Mouse (Mus musculus): ENCODE results near the gene Fbxl14. TPM values are rescaled to one million over a fixed set of nuclear protein-coding genes. Genes with fewer than 3 reads are reported as not detected.
A peak's percentile ranks its signal among the peaks of the same experiment; 100 is the strongest.

The Fbxl14 gene
- polyA plus RNA-seq, 1 experiment, result 38.6 TPM

- TF ChIP-seq POLR2A (IDR thresholded peaks at IDR 0.05; ENCODE audit: low read depth, low read length) (no peak), CTCF (conservative IDR thresholded peaks at IDR 0.05; ENCODE audit: insufficient read depth, insufficient read length, low read depth, low read length) (no peak)
- no peak overlapping the region for H3K27ac ChIP-seq (ENCODE audit: insufficient read depth, low read depth, low read length)
- no peaks in the 10 kb centered on the region for H3K27me3 ChIP-seq (replicated peaks; ENCODE audit: control insufficient read depth, insufficient read depth, low read length)
- H3K4me3 ChIP-seq (ENCODE audit: insufficient read depth, low read depth, low read length), result no peak overlapping the region
- no peaks in the 10 kb centered on the region for H3K36me3 ChIP-seq (ENCODE audit: control insufficient read depth, insufficient read depth, low read length)
- H3K4me1 ChIP-seq (ENCODE audit: control insufficient read depth, insufficient read depth, low read length), result peaks cover 21% of the 10 kb centered on the region
- no peak for DNase-seq
- WGBS, result 74% methylated on average over 3 of the region's 3 CpGs
Observed at GRCm38 (mm10) chr6:119470777-119471176, 8.7 kb upstream of the Fbxl14 start.

GRCm38 (mm10) chr6:119472135-119472534, 7.3 kb upstream of the Fbxl14 start:
- Histone ChIP-seq H3K27ac (ENCODE audit: insufficient read depth, low read depth, low read length) (no peak overlapping the region), H3K36me3 (ENCODE audit: control insufficient read depth, insufficient read depth, low read length) (no peaks in the 10 kb centered on the region), H3K27me3 (replicated peaks; ENCODE audit: control insufficient read depth, insufficient read depth, low read length) (no peaks in the 10 kb centered on the region), H3K4me3 (ENCODE audit: insufficient read depth, low read depth, low read length) (no peak overlapping the region), H3K4me1 (ENCODE audit: control insufficient read depth, insufficient read depth, low read length) (peaks cover 16% of the 10 kb centered on the region)
- 23% methylated on average over 5 of the region's 5 CpGs for WGBS
- peak; percentile 83 for DNase-seq
- TF ChIP-seq CTCF (conservative IDR thresholded peaks at IDR 0.05; ENCODE audit: insufficient read depth, insufficient read length, low read depth, low read length) (peak; percentile 79), POLR2A (IDR thresholded peaks at IDR 0.05; ENCODE audit: low read depth, low read length) (no peak)

- Histone ChIP-seq H3K27ac (ENCODE audit: insufficient read depth, low read depth, low read length) (no peak overlapping the region), H3K27me3 (replicated peaks; ENCODE audit: control insufficient read depth, insufficient read depth, low read length) (no peaks in the 10 kb centered on the region), H3K4me1 (ENCODE audit: control insufficient read depth, insufficient read depth, low read length) (peaks cover 14% of the 10 kb centered on the region; the same call in 1 of the 2 replicates), H3K4me3 (ENCODE audit: insufficient read depth, low read depth, low read length) (no peak overlapping the region), H3K36me3 (ENCODE audit: control insufficient read depth, insufficient read depth, low read length) (no peaks in the 10 kb centered on the region)
- DNase-seq, result no peak
- TF ChIP-seq CTCF (conservative IDR thresholded peaks at IDR 0.05; ENCODE audit: insufficient read depth, insufficient read length, low read depth, low read length) (no peak), POLR2A (IDR thresholded peaks at IDR 0.05; ENCODE audit: low read depth, low read length) (no peak)
- WGBS, result 50% methylated on average over 3 of the region's 3 CpGs
Observed at GRCm38 (mm10) chr6:119472705-119473104, 6.8 kb upstream of the Fbxl14 start.

GRCm38 (mm10) chr6:119473446-119473845, 6.0 kb upstream of the Fbxl14 start:
- Histone ChIP-seq H3K27ac (ENCODE audit: insufficient read depth, low read depth, low read length) (no peak overlapping the region), H3K27me3 (replicated peaks; ENCODE audit: control insufficient read depth, insufficient read depth, low read length) (no peaks in the 10 kb centered on the region), H3K4me1 (ENCODE audit: control insufficient read depth, insufficient read depth, low read length) (peaks cover 11% of the 10 kb centered on the region; the same call in 1 of the 2 replicates), H3K36me3 (ENCODE audit: control insufficient read depth, insufficient read depth, low read length) (no peaks in the 10 kb centered on the region), H3K4me3 (ENCODE audit: insufficient read depth, low read depth, low read length) (no peak overlapping the region)
- no peak for TF ChIP-seq CTCF (conservative IDR thresholded peaks at IDR 0.05; ENCODE audit: insufficient read depth, insufficient read length, low read depth, low read length)
- TF ChIP-seq POLR2A (IDR thresholded peaks at IDR 0.05; ENCODE audit: low read depth, low read length), result no peak
- DNase-seq, result no peak
- 70% methylated on average over 7 of the region's 7 CpGs for WGBS

GRCm38 (mm10) chr6:119473992-119474391, 5.5 kb upstream of the Fbxl14 start:
- H3K4me3 ChIP-seq (ENCODE audit: insufficient read depth, low read depth, low read length), result no peak overlapping the region
- H3K27me3 ChIP-seq (replicated peaks; ENCODE audit: control insufficient read depth, insufficient read depth, low read length), result no peaks in the 10 kb centered on the region
- H3K27ac ChIP-seq (ENCODE audit: insufficient read depth, low read depth, low read length), result no peak overlapping the region
- no peak for DNase-seq
- no peaks in the 10 kb centered on the region for H3K36me3 ChIP-seq (ENCODE audit: control insufficient read depth, insufficient read depth, low read length)
- WGBS, result 69% methylated on average over 4 of the region's 4 CpGs
- H3K4me1 ChIP-seq (ENCODE audit: control insufficient read depth, insufficient read depth, low read length), result peaks cover 11% of the 10 kb centered on the region; the same call in 1 of the 2 replicates
- no peak for TF ChIP-seq CTCF (conservative IDR thresholded peaks at IDR 0.05; ENCODE audit: insufficient read depth, insufficient read length, low read depth, low read length)

- no peaks in the 10 kb centered on the region for H3K36me3 ChIP-seq (ENCODE audit: control insufficient read depth, insufficient read depth, low read length)
Observed at GRCm38 (mm10) chr6:119475988-119476387, 3.5 kb upstream of the Fbxl14 start.

GRCm38 (mm10) chr6:119477686-119478310, 1.7 kb upstream of the Fbxl14 start:
- Histone ChIP-seq H3K4me3 (ENCODE audit: insufficient read depth, low read depth, low read length) (no peak overlapping the region), H3K27ac (ENCODE audit: insufficient read depth, low read depth, low read length) (no peak overlapping the region; the same call in 1 of the 2 replicates), H3K27me3 (replicated peaks; ENCODE audit: control insufficient read depth, insufficient read depth, low read length) (no peaks in the 10 kb centered on the region), H3K36me3 (ENCODE audit: control insufficient read depth, insufficient read depth, low read length) (no peaks in the 10 kb centered on the region), H3K4me1 (ENCODE audit: control insufficient read depth, insufficient read depth, low read length) (peaks cover 12% of the 10 kb centered on the region; the same call in 1 of the 2 replicates)
- 34% methylated on average over 13 of the region's 13 CpGs for WGBS
- TF ChIP-seq POLR2A (IDR thresholded peaks at IDR 0.05; ENCODE audit: low read depth, low read length) (no peak), CTCF (conservative IDR thresholded peaks at IDR 0.05; ENCODE audit: insufficient read depth, insufficient read length, low read depth, low read length) (no peak)
- peak; percentile 38 for DNase-seq

More at GRCm38 (mm10) chr6:119475988-119476387, 3.5 kb upstream of the Fbxl14 start:
- no peak for DNase-seq
- TF ChIP-seq POLR2A (IDR thresholded peaks at IDR 0.05; ENCODE audit: low read depth, low read length) (no peak), CTCF (conservative IDR thresholded peaks at IDR 0.05; ENCODE audit: insufficient read depth, insufficient read length, low read depth, low read length) (no peak)
- 82% methylated on average over 6 of the region's 6 CpGs for WGBS
- Histone ChIP-seq H3K27ac (ENCODE audit: insufficient read depth, low read depth, low read length) (no peak overlapping the region), H3K4me3 (ENCODE audit: insufficient read depth, low read depth, low read length) (no peak overlapping the region), H3K4me1 (ENCODE audit: control insufficient read depth, insufficient read depth, low read length) (peaks cover 15% of the 10 kb centered on the region; the same call in 1 of the 2 replicates), H3K27me3 (replicated peaks; ENCODE audit: control insufficient read depth, insufficient read depth, low read length) (no peaks in the 10 kb centered on the region)
